Mouse (Mus musculus) C2C12 (cell line): ENCODE results near the gene Mettl23. TPM values are rescaled to one million over a fixed set of nuclear protein-coding genes. Genes with fewer than 3 reads are reported as not detected.
"Not testable (repeated sequence)": the region's sequence is repeated elsewhere in the genome, so short reads cannot be mapped to it uniquely, and the experiment has no call there.

Experiments used
- H3K27me3 ChIP-seq: one replicate; pipeline ENCODE4 v1.6.1; 2011; ENCODE audit not compliant: control insufficient read depth, insufficient read depth, insufficient read length
- H3K36me3 ChIP-seq: one replicate; pipeline ENCODE4 v1.6.1; 2011; ENCODE audit not compliant: control insufficient read depth, insufficient read depth
- H3K4me3 ChIP-seq: one replicate; pipeline ENCODE4 v1.5.1; 2011; ENCODE audit warnings: mild to moderate bottlenecking, control low read depth; ENCODE audit not compliant: poor library complexity, insufficient read depth, severe bottlenecking
- H3K79me2 ChIP-seq: one replicate; pipeline ENCODE4 v1.6.1; 2011; ENCODE audit not compliant: control insufficient read depth, insufficient read depth
- H3K79me3 ChIP-seq: one replicate; pipeline ENCODE4 v1.6.1; 2011; ENCODE audit warnings: low read depth, control low read depth
- H3ac ChIP-seq: one replicate; pipeline ENCODE3; 2011; ENCODE audit warnings: low read depth; ENCODE audit not compliant: control insufficient read depth, insufficient read length
- CEBPB ChIP-seq: IDR thresholded peaks from one replicate; pipeline ENCODE4 v1.6.1; 2011; ENCODE audit warnings: low read depth, mild to moderate bottlenecking, control low read depth, moderate library complexity
- CTCF ChIP-seq: IDR thresholded peaks from one replicate; pipeline ENCODE4 v1.5.1; 2011; ENCODE audit not compliant: control insufficient read depth, insufficient read depth, insufficient read length
- MAX ChIP-seq: IDR thresholded peaks from one replicate; pipeline ENCODE4 v1.6.1; 2011; ENCODE audit warnings: mild to moderate bottlenecking, control low read depth
- MYOD1 ChIP-seq: IDR thresholded peaks from one replicate; pipeline ENCODE4 v1.6.1; 2011; ENCODE audit warnings: low read depth; ENCODE audit not compliant: control insufficient read depth, insufficient read length
- MYOG ChIP-seq: IDR thresholded peaks from one replicate; pipeline ENCODE4 v1.6.1; 2011; ENCODE audit not compliant: control insufficient read depth, insufficient read length; ENCODE audit errors: extremely low read depth
- USF1 ChIP-seq: IDR thresholded peaks from one replicate; pipeline ENCODE4 v1.6.1; 2011; ENCODE audit warnings: low read depth, mild to moderate bottlenecking, control low read depth, moderate library complexity
- polyA plus RNA-seq: library from polyadenylated mRNA; unstranded; fragments of >200 nt; fragmentation: generic; extraction: Trizol; gene quantifications from one replicate; pipeline ENCODE4 v1.2.1, GENCODE M21; 2012; ENCODE audit warnings: missing spikeins

The Mettl23 gene
- polyA plus RNA-seq, 1 experiment: 15.1 TPM

- Histone ChIP-seq H3ac (no peak overlapping the region), H3K27me3 (no peaks in the 10 kb centered on the region), H3K36me3 (peaks cover 62% of the 10 kb centered on the region), H3K79me2 (peaks cover 93% of the 10 kb centered on the region), H3K79me3 (peaks cover 66% of the 10 kb centered on the region), H3K4me3 (no peak overlapping the region)
- no peak for TF ChIP-seq CEBPB
These were observed 2.3 kb upstream of the Mettl23 start for GRCm38 (mm10) chr11:116840748-116841147.

GRCm38 (mm10) chr11:116842531-116843260 is 382 bp upstream of the Mettl23 start:
- peaks cover 60% of the 10 kb centered on the region for H3K36me3 ChIP-seq
- TF ChIP-seq CEBPB (no peak), MAX (peak; percentile 69)

GRCm38 (mm10) chr11:116846593-116847181 is 3.6 kb downstream of the Mettl23 start:
- Histone ChIP-seq H3K4me3 (no peak overlapping the region), H3K36me3 (peaks cover 60% of the 10 kb centered on the region), H3ac (no peak overlapping the region), H3K79me2 (peaks cover 94% of the 10 kb centered on the region), H3K27me3 (no peaks in the 10 kb centered on the region), H3K79me3 (peaks cover 49% of the 10 kb centered on the region)
- TF ChIP-seq MYOD1 (no peak), USF1 (peak; percentile 47)

More at GRCm38 (mm10) chr11:116842531-116843260, 382 bp upstream of the Mettl23 start:
- Histone ChIP-seq H3K27me3 (no peaks in the 10 kb centered on the region), H3ac (peak overlapping the region; percentile 60), H3K79me2 (peaks cover 95% of the 10 kb centered on the region), H3K79me3 (peaks cover 56% of the 10 kb centered on the region), H3K4me3 (peak overlapping the region; percentile 91)

GRCm38 (mm10) chr11:116847187-116848085 is 4.4 kb downstream of the Mettl23 start:
- Histone ChIP-seq H3K27me3 (no peaks in the 10 kb centered on the region), H3K79me2 (peaks cover 94% of the 10 kb centered on the region), H3K36me3 (peaks cover 63% of the 10 kb centered on the region), H3K79me3 (peaks cover 47% of the 10 kb centered on the region), H3K4me3 (no peak overlapping the region), H3ac (no peak overlapping the region)
- no peak for TF ChIP-seq MYOD1
- TF ChIP-seq CEBPB: no peak
- no peak for TF ChIP-seq MAX
- no peak for TF ChIP-seq MYOG

- no peaks in the 10 kb centered on the region for H3K27me3 ChIP-seq
- no peak for TF ChIP-seq CEBPB
- no peak for TF ChIP-seq MAX
- TF ChIP-seq CTCF: no peak
- H3K79me2 ChIP-seq: peaks cover 92% of the 10 kb centered on the region
- no peak overlapping the region for H3K4me3 ChIP-seq
- peaks cover 63% of the 10 kb centered on the region for H3K36me3 ChIP-seq
- H3ac ChIP-seq: no peak overlapping the region
- peaks cover 48% of the 10 kb centered on the region for H3K79me3 ChIP-seq
These were observed 5.2 kb downstream of the Mettl23 start for GRCm38 (mm10) chr11:116848086-116848876.

GRCm38 (mm10) chr11:116848877-116849178 is 5.8 kb downstream of the Mettl23 start:
- not testable (repeated sequence) for H3ac ChIP-seq, H3K4me3 ChIP-seq, H3K27me3 ChIP-seq
- Histone ChIP-seq H3K79me3 (peaks cover 49% of the 10 kb centered on the region), H3K79me2 (peaks cover 92% of the 10 kb centered on the region), H3K36me3 (peaks cover 63% of the 10 kb centered on the region)
